ENCODE assay signal across 22 mouse cellular contexts in the genomic region with DNA sequence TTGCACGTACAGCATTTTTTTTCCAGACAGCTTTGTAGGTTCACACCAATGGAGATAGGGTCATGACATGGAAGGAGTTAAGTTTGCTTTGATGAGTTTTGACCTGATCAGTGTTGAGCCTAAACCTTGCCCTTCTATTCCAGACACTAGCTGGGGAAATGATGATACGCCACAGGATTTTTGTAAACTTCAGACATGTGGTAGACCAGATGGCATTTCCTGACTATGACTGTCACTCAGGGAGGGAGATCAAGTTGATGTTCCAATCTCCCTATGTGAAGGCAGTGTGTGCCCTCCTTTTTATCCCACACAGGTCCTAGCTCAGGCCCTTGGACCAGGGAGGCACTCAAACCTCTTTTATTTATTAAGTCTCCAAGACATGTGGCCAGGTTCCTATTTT. TPM values are rescaled to one million over a fixed set of nuclear protein-coding genes. Genes with fewer than 3 reads are reported as not detected.
"Had no signal": no experiment of that assay in that cellular context is flagged by ENCODE, and none has a peak within 500 bp of the region (broad histone marks: within the 10 kb centered on the region; RNA-seq: fewer than 3 reads in every experiment).

No protein-coding gene starts in this region.

- H3K9me3 ChIP-seq: limb, embryonic 10.5 days; limb, embryonic 13.5 days; liver, embryonic 12.5 days; liver, embryonic 15.5 days; midbrain, embryonic 12.5 days; midbrain, embryonic 15.5 days; neural tube, embryonic 12.5 days; neural tube, embryonic 15.5 days had no signal

- H3K27me3 ChIP-seq: limb, embryonic 13.5 days; liver, embryonic 12.5 days; liver, embryonic 15.5 days; midbrain, embryonic 12.5 days; midbrain, embryonic 15.5 days; neural tube, embryonic 12.5 days; neural tube, embryonic 15.5 days had no signal

- H3K4me2 ChIP-seq: limb, embryonic 13.5 days; liver, embryonic 12.5 days; liver, embryonic 15.5 days; midbrain, embryonic 12.5 days; midbrain, embryonic 15.5 days; neural tube, embryonic 12.5 days; neural tube, embryonic 15.5 days had no signal

- H3K4me1 ChIP-seq: liver, embryonic 12.5 days; liver, embryonic 15.5 days; midbrain, embryonic 12.5 days; midbrain, embryonic 15.5 days; neural tube, embryonic 12.5 days; neural tube, embryonic 15.5 days had no signal

- H3K27ac ChIP-seq: limb, embryonic 10.5 days; limb, embryonic 13.5 days; liver, embryonic 12.5 days; liver, embryonic 15.5 days; macrophage; midbrain, embryonic 12.5 days; midbrain, embryonic 15.5 days; neural tube, embryonic 12.5 days; neural tube, embryonic 15.5 days; stomach, postnatal 0 days had no signal

- H3K36me3 ChIP-seq: limb, embryonic 10.5 days; limb, embryonic 13.5 days; liver, embryonic 12.5 days; liver, embryonic 15.5 days; midbrain, embryonic 12.5 days; midbrain, embryonic 15.5 days; neural tube, embryonic 12.5 days; neural tube, embryonic 15.5 days had no signal

- DNase-seq: kidney, adult 9 months; kidney, postnatal 14 days; kidney, postnatal 4 days; liver; lung, adult 2 months; lung, postnatal 14 days; right cerebral cortex, adult 18-20 months; right cerebral cortex, postnatal 14 days; right cerebral cortex, postnatal 4 days; thymus, adult 2 months; thymus, postnatal 14 days; thymus, postnatal 4 days had no signal

- ATAC-seq: liver, embryonic 12.5 days; midbrain, embryonic 15.5 days had no signal

- H3K4me3 ChIP-seq: limb, embryonic 10.5 days; limb, embryonic 13.5 days; liver, embryonic 12.5 days; liver, embryonic 15.5 days; midbrain, embryonic 12.5 days; midbrain, embryonic 15.5 days; neural tube, embryonic 12.5 days; neural tube, embryonic 15.5 days had no signal

- H3K9ac ChIP-seq: limb, embryonic 13.5 days; liver, embryonic 12.5 days; liver, embryonic 15.5 days; midbrain, embryonic 12.5 days; midbrain, embryonic 15.5 days; neural tube, embryonic 12.5 days; neural tube, embryonic 15.5 days had no signal

RNA-seq across cellular contexts. Expression of a gene that starts 29.4 kb away (rescaled TPM):
- polyA plus RNA-seq: macrophage had no signal
